Mouse (Mus musculus): Measurements from ENCODE around the gene Lrrc40. TPM values are rescaled to one million over a fixed set of nuclear protein-coding genes. Genes with fewer than 3 reads are reported as not detected.

Lrrc40 gene
- polyA plus RNA-seq, 1 experiment from 2014 or later = 50.5 TPM

Other genes starting within 250 kb of the Lrrc40 start
- 21.7 and 23.7 TPM in 2 replicates for gene Cth, start 111.6 kb upstream of the Lrrc40 start, polyA plus RNA-seq (2015; fragmentation: Nextera tagmentation; extraction: Ambion mirVana)
- gene Ankrd13c, start 89.4 kb upstream of the Lrrc40 start, polyA plus RNA-seq (2015; fragmentation: Nextera tagmentation; extraction: Ambion mirVana) = 13.6 and 16.7 TPM in 2 replicates
- gene Srsf11, start within 50 bp of the Lrrc40 start, polyA plus RNA-seq (2015; fragmentation: Nextera tagmentation; extraction: Ambion mirVana) = 186 and 199 TPM in 2 replicates

All from stomach, embryonic 16.5 days (tissue).